Mouse (Mus musculus) intestine, embryonic 15.5 days (tissue): Measurements from ENCODE around the gene Lbr. TPM values are rescaled to one million over a fixed set of nuclear protein-coding genes. Genes with fewer than 3 reads are reported as not detected.

Experiments
- ATAC-seq: fragments of 200-750 bp; cut with Nextera tagmentation; 2 replicates; pipeline ENCODE4 v1.8.0; 2017; ENCODE audit warnings: moderate TSS enrichment, moderate library complexity
- H3K27ac ChIP-seq: fragments of 300-500 bp; sonication (generic); 2 replicates; pipeline ENCODE4 v1.5.1; 2015; ENCODE audit warnings: mild to moderate bottlenecking, inconsistent platforms
- H3K27me3 ChIP-seq: fragments of 300-500 bp; sonication (generic); replicated peaks from 2 replicates; pipeline ENCODE4 v1.6.1; 2015; ENCODE audit warnings: inconsistent platforms
- H3K36me3 ChIP-seq: fragments of 300-500 bp; sonication (generic); 2 replicates; pipeline ENCODE4 v1.6.1; 2015; ENCODE audit warnings: inconsistent platforms
- H3K4me1 ChIP-seq: fragments of 300-500 bp; sonication (generic); replicated peaks from 2 replicates; pipeline ENCODE4 v1.6.1; 2015; ENCODE audit warnings: inconsistent platforms
- H3K4me2 ChIP-seq: fragments of 300-500 bp; sonication (generic); replicated peaks from 2 replicates; pipeline ENCODE4 v1.6.1; 2015; ENCODE audit warnings: mild to moderate bottlenecking, inconsistent platforms
- H3K4me3 ChIP-seq: fragments of 300-500 bp; sonication (generic); replicated peaks from 2 replicates; pipeline ENCODE4 v1.5.1; 2015; ENCODE audit warnings: inconsistent platforms
- H3K9ac ChIP-seq: fragments of 300-500 bp; sonication (generic); 2 replicates; pipeline ENCODE4 v1.6.1; 2015; ENCODE audit warnings: inconsistent platforms
- H3K9me3 ChIP-seq: fragments of 300-500 bp; sonication (generic); 2 replicates; pipeline ENCODE4 v1.6.1; 2016; ENCODE audit warnings: inconsistent platforms
- WGBS: fragments of 180-500 bp; shearing (Covaris S2); methylation state at CpG from one replicate; pipeline ENCODE4 v1.1.7; 2015; 5-methylcytosine and 5-hydroxymethylcytosine counted together
- polyA plus RNA-seq: library from polyadenylated mRNA; unstranded; fragments of >200 nt; fragmentation: Nextera tagmentation; extraction: Ambion mirVana; gene quantifications from 2 replicates; pipeline ENCODE4 v1.2.1, GENCODE M21; 2015

Gene Lbr
- polyA plus RNA-seq, 1 experiment from 2014 or later: 156 TPM

- WGBS: 73% methylated on average over 1 of the region's 1 CpGs
- no peak overlapping the region for H3K4me2 ChIP-seq
- no peak overlapping the region for H3K4me3 ChIP-seq
- 0 out of 2 replicates have a peak, but pooled peaks cover 5% of the 10 kb centered on the region for H3K4me1 ChIP-seq
- no peaks in the 10 kb centered on the region for H3K27me3 ChIP-seq
- no peaks in the 10 kb centered on the region for H3K9me3 ChIP-seq
- H3K27ac ChIP-seq: no peak overlapping the region
- H3K36me3 ChIP-seq: no peaks in the 10 kb centered on the region
- H3K9ac ChIP-seq: no peak overlapping the region
- ATAC-seq: no peak
Measured at GRCm38 (mm10) chr1:181848210-181848609, 5.4 kb upstream of the Lbr start.

GRCm38 (mm10) chr1:181847396-181847795 lies 4.5 kb upstream of the Lbr start:
- no peaks in the 10 kb centered on the region for H3K9me3 ChIP-seq
- WGBS: 90% methylated on average over 3 of the region's 3 CpGs
- no peak overlapping the region for H3K4me3 ChIP-seq
- no peak overlapping the region for H3K27ac ChIP-seq
- H3K9ac ChIP-seq: no peak overlapping the region
- ATAC-seq: no peak
- H3K4me2 ChIP-seq: no peak overlapping the region
- no peaks in the 10 kb centered on the region for H3K27me3 ChIP-seq
- 0 out of 2 replicates have a peak, but pooled peaks cover 3% of the 10 kb centered on the region for H3K4me1 ChIP-seq
- no peaks in the 10 kb centered on the region for H3K36me3 ChIP-seq

GRCm38 (mm10) chr1:181845767-181846166 lies 2.9 kb upstream of the Lbr start:
- Histone ChIP-seq H3K4me2 (no peak overlapping the region), H3K4me3 (no peak overlapping the region), H3K27ac (no peak overlapping the region), H3K4me1 (0 out of 2 replicates have a peak, but pooled peaks cover 3% of the 10 kb centered on the region), H3K36me3 (no peaks in the 10 kb centered on the region), H3K9me3 (no peaks in the 10 kb centered on the region), H3K9ac (no peak overlapping the region), H3K27me3 (no peaks in the 10 kb centered on the region)
- ATAC-seq: no peak
- WGBS: 85% methylated on average over 3 of the region's 3 CpGs

- no peak for ATAC-seq
- no peak overlapping the region for H3K27ac ChIP-seq
- H3K9me3 ChIP-seq: no peaks in the 10 kb centered on the region
- H3K4me2 ChIP-seq: no peak overlapping the region
- H3K9ac ChIP-seq: no peak overlapping the region
- H3K4me1 ChIP-seq: peaks cover 8% of the 10 kb centered on the region
- 81% methylated on average over 15 of the region's 15 CpGs for WGBS
- no peak overlapping the region for H3K4me3 ChIP-seq
- no peaks in the 10 kb centered on the region for H3K27me3 ChIP-seq
- H3K36me3 ChIP-seq: no peaks in the 10 kb centered on the region
Measured at GRCm38 (mm10) chr1:181844874-181845547, 2.2 kb upstream of the Lbr start.

- WGBS: 0% methylated on average over 112 of the region's 113 CpGs
- Histone ChIP-seq H3K9me3 (no peaks in the 10 kb centered on the region), H3K4me2 (peak overlapping the region; percentile 84), H3K27me3 (no peaks in the 10 kb centered on the region), H3K36me3 (no peaks in the 10 kb centered on the region), H3K4me1 (peaks cover 11% of the 10 kb centered on the region), H3K4me3 (peak overlapping the region; percentile 82), H3K27ac (peak overlapping the region; percentile 97), H3K9ac (peak overlapping the region; percentile 91)
- ATAC-seq: peak; percentile 98
Measured at GRCm38 (mm10) chr1:181841864-181842672, 778 bp downstream of the Lbr start.

- peak; percentile 2 for ATAC-seq
Measured at GRCm38 (mm10) chr1:181841396-181841795, 1.4 kb downstream of the Lbr start.

GRCm38 (mm10) chr1:181839746-181840366 lies 3.0 kb downstream of the Lbr start:
- peak overlapping the region; percentile 72 for H3K4me2 ChIP-seq
- no peaks in the 10 kb centered on the region for H3K9me3 ChIP-seq
- peaks cover 11% of the 10 kb centered on the region for H3K4me1 ChIP-seq
- 9% methylated on average over 6 of the region's 6 CpGs for WGBS
- no peak overlapping the region for H3K27ac ChIP-seq
- no peaks in the 10 kb centered on the region for H3K27me3 ChIP-seq
- no peak for ATAC-seq
- H3K36me3 ChIP-seq: peaks cover 18% of the 10 kb centered on the region
- H3K9ac ChIP-seq: peak overlapping the region; percentile 34; the same call in 1 of the 2 replicates
- H3K4me3 ChIP-seq: peak overlapping the region; percentile 1; the same call in 1 of the 2 replicates

More at GRCm38 (mm10) chr1:181841396-181841795, 1.4 kb downstream of the Lbr start:
- H3K4me2 ChIP-seq: peak overlapping the region; percentile 72
- H3K9me3 ChIP-seq: no peaks in the 10 kb centered on the region
- under 1% methylated on average over 16 of the region's 16 CpGs for WGBS
- peak overlapping the region; percentile 91 for H3K9ac ChIP-seq
- H3K27ac ChIP-seq: peak overlapping the region; percentile 97
- peaks cover 4% of the 10 kb centered on the region; the same call in 1 of the 2 replicates for H3K36me3 ChIP-seq
- H3K4me1 ChIP-seq: peaks cover 11% of the 10 kb centered on the region
- H3K4me3 ChIP-seq: peak overlapping the region; percentile 82
- no peaks in the 10 kb centered on the region for H3K27me3 ChIP-seq

- no peaks in the 10 kb centered on the region for H3K27me3 ChIP-seq
- no peaks in the 10 kb centered on the region for H3K9me3 ChIP-seq
- no peak overlapping the region for H3K4me3 ChIP-seq
- H3K4me2 ChIP-seq: no peak overlapping the region
- ATAC-seq: no peak
- H3K9ac ChIP-seq: no peak overlapping the region
- H3K36me3 ChIP-seq: peaks cover 20% of the 10 kb centered on the region
- 87% methylated on average over 5 of the region's 5 CpGs for WGBS
- H3K4me1 ChIP-seq: peaks cover 8% of the 10 kb centered on the region
- no peak overlapping the region for H3K27ac ChIP-seq
Measured at GRCm38 (mm10) chr1:181838111-181838510, 4.7 kb downstream of the Lbr start.

- H3K4me1 ChIP-seq: no peaks in the 10 kb centered on the region
- no peaks in the 10 kb centered on the region for H3K27me3 ChIP-seq
- WGBS: 82% methylated on average over 6 of the region's 6 CpGs
- H3K27ac ChIP-seq: no peak overlapping the region
- no peak overlapping the region for H3K4me3 ChIP-seq
- H3K36me3 ChIP-seq: peaks cover 52% of the 10 kb centered on the region
- no peak for ATAC-seq
- H3K9ac ChIP-seq: no peak overlapping the region
- no peak overlapping the region for H3K4me2 ChIP-seq
- no peaks in the 10 kb centered on the region for H3K9me3 ChIP-seq
Measured at GRCm38 (mm10) chr1:181833143-181833542, 9.7 kb downstream of the Lbr start.

- Histone ChIP-seq H3K36me3 (peaks cover 56% of the 10 kb centered on the region), H3K9me3 (no peaks in the 10 kb centered on the region), H3K27me3 (no peaks in the 10 kb centered on the region), H3K4me1 (no peaks in the 10 kb centered on the region), H3K9ac (no peak overlapping the region), H3K4me3 (no peak overlapping the region), H3K4me2 (no peak overlapping the region), H3K27ac (no peak overlapping the region)
- no peak for ATAC-seq
- WGBS: 93% methylated on average over 5 of the region's 5 CpGs
Measured at GRCm38 (mm10) chr1:181832720-181833119, 10.1 kb downstream of the Lbr start.

GRCm38 (mm10) chr1:181828365-181828764 lies 14.5 kb downstream of the Lbr start:
- no peak for ATAC-seq
- H3K27ac ChIP-seq: no peak overlapping the region
- H3K9ac ChIP-seq: no peak overlapping the region
- no peaks in the 10 kb centered on the region for H3K9me3 ChIP-seq
- H3K4me2 ChIP-seq: no peak overlapping the region
- H3K27me3 ChIP-seq: no peaks in the 10 kb centered on the region
- peaks cover 55% of the 10 kb centered on the region for H3K36me3 ChIP-seq
- WGBS: 92% methylated on average over 5 of the region's 5 CpGs
- no peak overlapping the region for H3K4me3 ChIP-seq
- H3K4me1 ChIP-seq: no peaks in the 10 kb centered on the region

- no peak overlapping the region for H3K4me2 ChIP-seq
- no peak for ATAC-seq
- H3K4me1 ChIP-seq: no peaks in the 10 kb centered on the region
- H3K36me3 ChIP-seq: peaks cover 52% of the 10 kb centered on the region
- no peaks in the 10 kb centered on the region for H3K27me3 ChIP-seq
- H3K9me3 ChIP-seq: no peaks in the 10 kb centered on the region
- no peak overlapping the region for H3K9ac ChIP-seq
- H3K27ac ChIP-seq: no peak overlapping the region
- no peak overlapping the region for H3K4me3 ChIP-seq
- WGBS: 97% methylated on average over 7 of the region's 7 CpGs
Measured at GRCm38 (mm10) chr1:181826716-181827115, 16.1 kb downstream of the Lbr start.
